Mouse (Mus musculus): ENCODE measurements around the gene Btbd18. TPM values are rescaled to one million over a fixed set of nuclear protein-coding genes. Genes with fewer than 3 reads are reported as not detected.

Gene Btbd18
- total and polyA plus RNA-seq, 3 experiments = 0.04 to 0.24 TPM; not detected in 1

DNA sequence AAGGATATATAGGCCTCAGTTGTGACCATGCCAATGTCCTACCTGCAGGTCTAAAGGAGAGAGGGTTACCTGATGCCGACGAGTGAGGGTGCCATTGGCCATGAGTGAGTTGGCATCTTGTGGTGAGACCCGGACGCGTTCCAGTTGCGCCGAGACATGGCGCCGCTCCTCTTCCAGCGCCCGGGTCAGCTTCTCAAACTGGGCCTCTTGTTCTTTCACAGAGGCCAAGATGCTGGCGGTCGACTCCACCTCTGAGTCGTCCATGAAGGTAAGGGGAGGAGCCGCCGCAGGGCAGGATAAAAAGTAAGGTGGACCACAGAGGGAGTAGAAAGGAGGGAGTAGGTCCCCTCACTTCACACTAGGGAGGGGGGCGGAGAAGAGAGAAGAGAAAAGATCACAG is 34.7 kb upstream of the Btbd18 start:
- TF ChIP-seq NRF1 (IDR thresholded peaks at IDR 0.05; ENCODE audit: low read depth, low read length) (no peak), RAD21 (IDR thresholded peaks at IDR 0.05; ENCODE audit: low read depth, low read length) (no peak), GABPA (IDR thresholded peaks at IDR 0.05; ENCODE audit: insufficient replicate concordance, low read depth, low read length) (no peak), JUND (conservative IDR thresholded peaks at IDR 0.05; ENCODE audit: low read depth, low read length) (no peak)
- DNase-seq (ENCODE audit: extremely low read depth) = no peak
- Histone ChIP-seq H3K4me3 (replicated peaks in 1 of 3; ENCODE audit: low read depth in 2 of 3, low read length in 2 of 3, poor library complexity in 1 of 3) (no peak overlapping the region), H3K4me1 (ENCODE audit: control insufficient read depth in 1 of 2, insufficient read depth in 2 of 2) (peaks cover 0 to 6% of the 10 kb centered on the region in 2 experiments; a peak in 2 of 4 replicates), H3K9me3 (replicated peaks; ENCODE audit: low read length) (peaks cover 2% of the 10 kb centered on the region), H3K9ac (ENCODE audit: insufficient read depth, low read depth) (no peak overlapping the region), H3K79me2 (replicated peaks; ENCODE audit: control insufficient read depth, extremely low read depth, insufficient read depth, poor library complexity, severe bottlenecking) (no peaks in the 10 kb centered on the region), H3K27me3 (replicated peaks) (no peaks in the 10 kb centered on the region), H3K36me3 (replicated peaks in 1 of 2; ENCODE audit: control insufficient read depth in 1 of 2, insufficient read depth in 1 of 2, low read length in 1 of 2) (peaks cover 0 to 5% of the 10 kb centered on the region in 2 experiments), H3K27ac (ENCODE audit: insufficient read depth, low read depth) (no peak overlapping the region), H3K4me2 (ENCODE audit: insufficient read depth, low read depth, poor library complexity, severe bottlenecking) (no peak overlapping the region)
- in situ Hi-C loops (cut with MboI; ENCODE audit: low pct_ligation_motif_present, low pct_unique_long_range_greater_than_20kb, low sequenced_read_pairs) (no loop called here), dilution Hi-C loops (cut with MboI; ENCODE audit: extremely low pct_ligation_motif_present, extremely low pct_unique_long_range_greater_than_20kb, low sequenced_read_pairs) (no loop called here)

GRCm38 (mm10) chr2:84626366-84626975 is 32.4 kb upstream of the Btbd18 start:
- no peak for DNase-seq (ENCODE audit: extremely low read depth)
- TF ChIP-seq SIN3A (IDR thresholded peaks at IDR 0.05; ENCODE audit: low read length) (no peak), NRF1 (IDR thresholded peaks at IDR 0.05; ENCODE audit: low read depth, low read length) (no peak), MEF2A (IDR thresholded peaks at IDR 0.05; ENCODE audit: borderline replicate concordance, low read depth, low read length) (no peak), UBTF (IDR thresholded peaks at IDR 0.05; ENCODE audit: low read depth, low read length) (no peak), MAX (IDR thresholded peaks at IDR 0.05; ENCODE audit: low read length) (no peak), TBP (conservative IDR thresholded peaks at IDR 0.05; ENCODE audit: low read depth, low read length) (no peak), MAZ (IDR thresholded peaks at IDR 0.05; ENCODE audit: low read depth, low read length) (no peak), POLR2AphosphoS2 (IDR thresholded peaks at IDR 0.05; ENCODE audit: low read depth, low read length) (no peak), SMC3 (IDR thresholded peaks at IDR 0.05; ENCODE audit: low read depth, low read length) (no peak), RAD21 (IDR thresholded peaks at IDR 0.05; ENCODE audit: low read depth, low read length) (no peak), RCOR1 (conservative IDR thresholded peaks at IDR 0.05; ENCODE audit: low read depth, low read length) (no peak), NELFE (IDR thresholded peaks at IDR 0.05; ENCODE audit: low read depth, low read length) (no peak), KAT2A (IDR thresholded peaks at IDR 0.05; ENCODE audit: insufficient replicate concordance, low read length) (no peak)
- dilution Hi-C loops (cut with MboI; ENCODE audit: extremely low pct_ligation_motif_present, extremely low pct_unique_long_range_greater_than_20kb, low sequenced_read_pairs) = no loop called here
- Histone ChIP-seq H3K79me2 (replicated peaks; ENCODE audit: control insufficient read depth, extremely low read depth, insufficient read depth, poor library complexity, severe bottlenecking) (no peaks in the 10 kb centered on the region), H3K4me3 (replicated peaks in 1 of 3; ENCODE audit: low read depth in 2 of 3, low read length in 2 of 3, poor library complexity in 1 of 3) (no peak overlapping the region), H3K36me3 (replicated peaks in 1 of 2; ENCODE audit: control insufficient read depth in 1 of 2, insufficient read depth in 1 of 2, low read length in 1 of 2) (no peaks in the 10 kb centered on the region), H3K9me3 (replicated peaks; ENCODE audit: low read length) (no peaks in the 10 kb centered on the region), H3K4me2 (ENCODE audit: insufficient read depth, low read depth, poor library complexity, severe bottlenecking) (no peak overlapping the region), H3K27me3 (replicated peaks) (no peaks in the 10 kb centered on the region), H3K9ac (ENCODE audit: insufficient read depth, low read depth) (no peak overlapping the region), H3K4me1 (ENCODE audit: control insufficient read depth in 1 of 2, insufficient read depth in 2 of 2) (peaks cover 0 to 6% of the 10 kb centered on the region in 2 experiments; a peak in 2 of 4 replicates), H3K27ac (ENCODE audit: insufficient read depth, low read depth) (no peak overlapping the region)
- in situ Hi-C loops (cut with MboI; ENCODE audit: low pct_ligation_motif_present, low pct_unique_long_range_greater_than_20kb, low sequenced_read_pairs) = no loop called here

All from CH12.LX (cell line).